Mouse (Mus musculus) CH12.LX (cell line): ENCODE data around the gene AI467606. TPM values are rescaled to one million over a fixed set of nuclear protein-coding genes. Genes with fewer than 3 reads are reported as not detected.
A peak's percentile ranks its signal among the peaks of the same experiment; 100 is the strongest.

ENCODE experiments used
- DNase-seq: peaks from one replicate; pipeline ENCODE4 v3.0.0-alpha.2; 2013; ENCODE audit errors: extremely low read depth
- H3K27ac ChIP-seq: 2 replicates; pipeline ENCODE4 v1.5.1; 2012; ENCODE audit warnings: low read depth, mild to moderate bottlenecking, control low read depth, moderate library complexity; ENCODE audit not compliant: insufficient read depth
- H3K27me3 ChIP-seq: replicated peaks from 2 replicates; pipeline ENCODE3; 2012; ENCODE audit warnings: inconsistent platforms
- H3K36me3 ChIP-seq, 2 experiments: replicated peaks in 1 of 2; 2 replicates each; pipeline versions ENCODE3 to v1.6.1; 2012; ENCODE audit warnings: inconsistent platforms in 1 of 2, low read length in 1 of 2, mild to moderate bottlenecking in 1 of 2, mixed read lengths in 1 of 2, moderate library complexity in 1 of 2; ENCODE audit not compliant: control insufficient read depth in 1 of 2, insufficient read depth in 1 of 2
- H3K4me1 ChIP-seq, 2 experiments: 2 replicates each; pipeline ENCODE4 v1.6.1; 2012; ENCODE audit warnings: inconsistent platforms in 1 of 2, moderate library complexity in 1 of 2; ENCODE audit not compliant: insufficient read depth in 2 of 2, control insufficient read depth in 1 of 2
- H3K4me2 ChIP-seq: 2 replicates; pipeline ENCODE4 v1.6.1; 2012; ENCODE audit warnings: low read depth, mild to moderate bottlenecking, control low read depth; ENCODE audit not compliant: poor library complexity, insufficient read depth, severe bottlenecking
- H3K4me3 ChIP-seq, 3 experiments: fragments of 150-350 bp in 1 of 3; sonication (generic) in 1 of 3; replicated peaks in 1 of 3; 2 replicates each; pipeline versions ENCODE3 to v1.5.1; 2011 to 2012; ENCODE audit warnings: low read depth in 2 of 3, low read length in 2 of 3, mild to moderate bottlenecking in 2 of 3, moderate library complexity in 2 of 3, control low read depth in 1 of 3, improper control_type of control experiment in 1 of 3, inconsistent platforms in 1 of 3, mixed read lengths in 1 of 3; ENCODE audit not compliant: poor library complexity in 1 of 3
- H3K79me2 ChIP-seq: replicated peaks from 2 replicates; pipeline ENCODE4 v1.6.1; 2012; ENCODE audit warnings: mild to moderate bottlenecking, moderate library complexity; ENCODE audit not compliant: control insufficient read depth, poor library complexity, insufficient read depth, severe bottlenecking; ENCODE audit errors: extremely low read depth
- H3K9ac ChIP-seq: 2 replicates; pipeline ENCODE4 v1.6.1; 2012; ENCODE audit warnings: low read depth, mild to moderate bottlenecking, control low read depth, moderate library complexity; ENCODE audit not compliant: insufficient read depth
- H3K9me3 ChIP-seq: replicated peaks from 2 replicates; pipeline ENCODE3; 2012; ENCODE audit warnings: low read length, inconsistent platforms, mixed read lengths
- CHD2 ChIP-seq: IDR thresholded peaks from 2 replicates; pipeline ENCODE4 v1.6.1; 2011; ENCODE audit warnings: low read length, improper control_type of control experiment
- CTCF ChIP-seq, 2 experiments: IDR thresholded peaks in 1 of 2; conservative IDR thresholded peaks in 1 of 2; 2 replicates each; pipeline ENCODE4 v1.5.1; 2011 to 2012; ENCODE audit warnings: low read depth in 2 of 2, low read length in 2 of 2, improper control_type of control experiment in 1 of 2, inconsistent platforms in 1 of 2, mild to moderate bottlenecking in 1 of 2, moderate library complexity in 1 of 2
- E2F4 ChIP-seq: IDR thresholded peaks from 2 replicates; pipeline ENCODE4 v1.6.1; 2011; ENCODE audit warnings: low read depth, low read length, improper control_type of control experiment; ENCODE audit not compliant: insufficient replicate concordance
- EP300 ChIP-seq: IDR thresholded peaks from 2 replicates; pipeline ENCODE4 v1.6.1; 2011; ENCODE audit warnings: low read length, improper control_type of control experiment
- ETS1 ChIP-seq: conservative IDR thresholded peaks from 2 replicates; pipeline ENCODE4 v1.6.1; 2012; ENCODE audit warnings: low read depth, mild to moderate bottlenecking, inconsistent platforms, low read length, improper control_type of control experiment, moderate library complexity
- GABPA ChIP-seq: IDR thresholded peaks from 2 replicates; pipeline ENCODE4 v1.6.1; 2012; ENCODE audit warnings: low read depth, low read length, improper control_type of control experiment, inconsistent platforms; ENCODE audit not compliant: insufficient replicate concordance
- IRF4 ChIP-seq: IDR thresholded peaks from 2 replicates; pipeline ENCODE4 v1.6.1; 2014; ENCODE audit warnings: low read depth, mild to moderate bottlenecking, inconsistent platforms, low read length, improper control_type of control experiment
- MAX ChIP-seq: IDR thresholded peaks from 2 replicates; pipeline ENCODE4 v1.6.1; 2011; ENCODE audit warnings: low read length, improper control_type of control experiment
- MAZ ChIP-seq: IDR thresholded peaks from 2 replicates; pipeline ENCODE4 v1.6.1; 2012; ENCODE audit warnings: low read depth, mild to moderate bottlenecking, inconsistent platforms, low read length, improper control_type of control experiment, moderate library complexity
- MEF2A ChIP-seq: IDR thresholded peaks from 2 replicates; pipeline ENCODE4 v1.6.1; 2014; ENCODE audit warnings: low read depth, mild to moderate bottlenecking, inconsistent platforms, low read length, improper control_type of control experiment, borderline replicate concordance
- MYC ChIP-seq: IDR thresholded peaks from 2 replicates; pipeline ENCODE4 v1.6.1; 2011; ENCODE audit warnings: low read depth, mild to moderate bottlenecking, improper control_type of control experiment, low read length
- NELFE ChIP-seq: IDR thresholded peaks from 2 replicates; pipeline ENCODE4 v1.6.1; 2011; ENCODE audit warnings: low read depth, low read length, improper control_type of control experiment
- POLR2A ChIP-seq: IDR thresholded peaks from 2 replicates; pipeline ENCODE4 v1.6.1; 2011; ENCODE audit warnings: low read depth, mild to moderate bottlenecking, improper control_type of control experiment, low read length
- POLR2AphosphoS2 ChIP-seq: IDR thresholded peaks from 2 replicates; pipeline ENCODE4 v1.6.1; 2011; ENCODE audit warnings: low read depth, low read length, improper control_type of control experiment
- SIN3A ChIP-seq: IDR thresholded peaks from 2 replicates; pipeline ENCODE4 v1.6.1; 2012; ENCODE audit warnings: low read length, improper control_type of control experiment, inconsistent platforms
- SMC3 ChIP-seq: IDR thresholded peaks from 2 replicates; pipeline ENCODE4 v1.6.1; 2011; ENCODE audit warnings: low read depth, low read length, improper control_type of control experiment
- TCF12 ChIP-seq: IDR thresholded peaks from 2 replicates; pipeline ENCODE4 v1.6.1; 2014; ENCODE audit warnings: low read depth, mild to moderate bottlenecking, inconsistent platforms, low read length, improper control_type of control experiment
- UBTF ChIP-seq: IDR thresholded peaks from 2 replicates; pipeline ENCODE4 v1.6.1; 2012; ENCODE audit warnings: low read depth, mild to moderate bottlenecking, inconsistent platforms, low read length, improper control_type of control experiment, moderate library complexity
- USF2 ChIP-seq: conservative IDR thresholded peaks from 2 replicates; pipeline ENCODE4 v1.6.1; 2011; ENCODE audit warnings: low read depth, low read length, improper control_type of control experiment
- ZKSCAN1 ChIP-seq: IDR thresholded peaks from 2 replicates; pipeline ENCODE4 v1.6.1; 2012; ENCODE audit warnings: low read depth, inconsistent platforms, low read length, improper control_type of control experiment, borderline replicate concordance
- ZNF384 ChIP-seq: IDR thresholded peaks from 2 replicates; pipeline ENCODE4 v1.6.1; 2012; ENCODE audit warnings: low read depth, low read length, improper control_type of control experiment, inconsistent platforms
- dilution Hi-C: fragments of 300-500 bp; cut with MboI; formaldehyde crosslinking; loops from 2 replicates; pipeline ENCODE4 v1.14.3; 2020; ENCODE audit warnings: low sequenced_read_pairs; ENCODE audit not compliant: extremely low pct_unique_long_range_greater_than_20kb, extremely low pct_ligation_motif_present
- in situ Hi-C: fragments of 300-500 bp; cut with MboI; formaldehyde crosslinking; loops from 3 replicates; pipeline ENCODE4 v1.14.3; 2019; ENCODE audit warnings: low sequenced_read_pairs, low pct_ligation_motif_present, low pct_unique_long_range_greater_than_20kb, mixed read lengths
- polyA plus RNA-seq: library from polyadenylated mRNA; unstranded; fragments of >175 nt; gene quantifications from 2 replicates; pipeline ENCODE4 v1.2.1, GENCODE M21; 2012; ENCODE audit warnings: low read depth; ENCODE audit not compliant: insufficient read length
- total RNA-seq, 2 experiments: library from RNA; depleted of rRNA; stranded (reverse); fragments of 300-350 nt in 1 of 2; fragments of >200 nt in 1 of 2; gene quantifications; 2 replicates each; pipeline ENCODE4 v1.2.3; 2012 to 2014

AI467606 gene
- total and polyA plus RNA-seq, 3 experiments: 15.7 to 26.4 (median 20.5) TPM

DNA sequence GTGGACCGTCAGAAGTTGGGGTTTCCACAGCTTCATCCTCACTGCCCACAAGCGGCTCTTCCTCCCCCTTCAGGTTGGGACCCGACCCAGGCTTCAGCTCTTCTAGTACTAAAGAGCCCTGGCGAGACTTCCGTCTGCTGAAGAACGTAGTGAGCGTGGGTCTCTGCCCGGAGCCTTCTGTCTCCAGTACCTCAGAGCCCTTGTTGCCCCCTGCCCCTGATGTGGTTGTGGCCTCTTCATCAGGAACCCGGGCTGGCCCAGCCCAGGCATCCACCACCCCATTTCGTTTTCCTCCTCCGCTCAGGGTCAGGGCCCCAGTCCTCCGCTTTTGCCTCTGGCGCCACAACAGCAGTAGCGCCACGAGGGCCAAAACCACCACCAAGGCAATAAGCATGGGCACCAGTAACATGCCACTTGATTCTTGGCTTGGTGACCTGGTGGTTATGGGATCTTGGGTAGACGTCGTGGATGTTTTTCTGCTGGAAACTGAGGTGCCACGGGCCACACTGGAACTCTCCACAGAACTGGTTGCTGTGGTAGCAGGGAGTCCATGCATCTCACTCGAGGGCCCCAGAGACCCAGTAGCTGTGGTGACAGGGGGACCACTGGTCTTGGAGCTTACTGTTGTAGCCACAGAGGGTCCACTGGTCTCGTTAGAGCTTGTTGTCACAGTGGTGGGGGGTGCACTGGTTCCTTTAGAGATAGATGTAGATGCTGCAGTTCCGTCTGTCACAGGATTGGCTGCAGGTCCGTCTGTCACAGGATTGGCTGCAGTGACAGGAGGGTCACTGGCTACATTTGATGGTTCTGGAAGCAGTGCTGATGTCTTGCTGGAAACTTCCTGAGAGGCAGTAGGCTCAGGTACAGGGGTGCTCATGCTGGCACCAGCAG is 45.3 kb downstream of the AI467606 start:
- Histone ChIP-seq H3K79me2 (no peaks in the 10 kb centered on the region), H3K4me1 (peaks cover 23 to 30% of the 10 kb centered on the region in 2 experiments), H3K4me3 (no peak overlapping the region), H3K9me3 (no peaks in the 10 kb centered on the region), H3K4me2 (no peak overlapping the region), H3K9ac (no peak overlapping the region), H3K36me3 (peaks cover 0 to 3% of the 10 kb centered on the region in 2 experiments), H3K27ac (no peak overlapping the region), H3K27me3 (no peaks in the 10 kb centered on the region)
- TF ChIP-seq IRF4 (no peak), CHD2 (no peak), CTCF (conservative IDR thresholded peaks at IDR 0.05 in 1 of 2, IDR thresholded peaks at IDR 0.05 in 1 of 2; ENCODE audit: low read depth in 2 of 2, low read length in 2 of 2) (no peak), MYC (no peak), MAX (no peak), GABPA (no peak), ZNF384 (no peak), TCF12 (no peak), USF2 (no peak), E2F4 (no peak), NELFE (no peak), ZKSCAN1 (no peak), MEF2A (no peak), SIN3A (no peak), ETS1 (no peak), MAZ (no peak), EP300 (no peak), UBTF (no peak), SMC3 (no peak)
- in situ Hi-C loops: loop anchor here (5.0 kb wide), 1 partner anchor 51 kb away; no protein-coding TSS in a partner anchor
- DNase-seq: no peak
- dilution Hi-C loops: no loop called here

DNA sequence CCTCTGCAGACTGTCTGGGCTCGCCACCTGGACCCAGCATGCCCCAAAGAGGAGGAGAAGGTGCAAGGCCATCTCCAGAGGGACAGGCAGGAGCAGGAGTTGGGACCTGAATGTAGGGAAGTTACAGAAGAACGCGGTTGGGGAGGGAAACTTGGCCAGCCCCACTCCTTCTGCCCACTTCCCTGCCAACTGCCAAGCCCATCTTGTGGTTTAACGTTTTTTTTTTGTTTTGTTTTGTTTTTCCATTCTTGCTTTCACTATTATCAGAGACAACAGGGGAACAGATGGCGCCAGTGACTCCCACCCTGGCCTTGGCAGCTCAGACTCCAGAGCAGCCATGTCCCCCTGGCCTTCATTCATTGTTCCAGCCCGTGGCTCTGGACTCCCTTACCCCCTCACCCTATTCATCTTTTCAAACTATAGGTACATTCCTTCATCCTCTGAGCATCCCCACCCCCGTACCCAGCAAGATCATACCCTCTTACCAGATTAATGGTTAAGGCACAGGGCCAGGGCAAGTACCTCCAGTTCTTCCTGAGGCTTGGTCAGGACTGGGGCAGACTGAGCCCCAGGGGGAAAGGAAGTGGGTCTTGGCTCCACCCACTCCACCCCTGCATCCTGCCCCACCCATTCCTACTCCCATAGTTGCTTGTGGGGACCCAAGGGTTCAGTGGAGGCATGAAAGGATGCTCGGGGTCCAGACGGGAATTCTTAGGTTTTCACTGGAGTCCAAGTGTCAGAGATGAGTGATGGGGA is 46.3 kb downstream of the AI467606 start, which contains the start of gene Spn:
TSS of gene Spn (minus strand) at position 562 of the 756 bp plus-strand sequence.
- H3K27ac ChIP-seq: no peak within 1 kb of the TSS
- in situ Hi-C loops: loop anchor here (5.0 kb wide), 1 partner anchor 50 kb away; no protein-coding TSS in a partner anchor
- no peak within 1 kb of the TSS for H3K9ac ChIP-seq
- DNase-seq: no peak
- no peaks in the 10 kb centered on the region for H3K9me3 ChIP-seq
- no peaks in the 10 kb centered on the region for H3K79me2 ChIP-seq
- no peak within 1 kb of the TSS for H3K4me2 ChIP-seq
- TF ChIP-seq MEF2A (no peak), POLR2AphosphoS2 (no peak), SIN3A (no peak), ZNF384 (peak; percentile 58), POLR2A (0 out of 2 replicates have a peak, but pooled peaks have one; percentile 29), EP300 (peak; percentile 40; the same call in 1 of the 2 replicates)
- TF ChIP-seq, all 38 proteins: peak for 3
- peak within 1 kb of the TSS in 2 of 3 experiments; percentile 4 to 28 for H3K4me3 ChIP-seq
- H3K4me1 ChIP-seq: peaks cover 25 to 30% of the 10 kb centered on the region in 2 experiments
- H3K27me3 ChIP-seq: no peaks in the 10 kb centered on the region
- H3K36me3 ChIP-seq: peaks cover 0 to 3% of the 10 kb centered on the region in 2 experiments
- dilution Hi-C loops: no loop called here
